Mouse (Mus musculus): ENCODE data around the gene Osbpl7. TPM values are rescaled to one million over a fixed set of nuclear protein-coding genes. Genes with fewer than 3 reads are reported as not detected.

The Osbpl7 gene
- total RNA-seq, 2 experiments from 2014 or later = 14.0 to 15.2 TPM

- Histone ChIP-seq H3K27ac (peak within 1 kb of the TSS; percentile 93), H3K4me3 (peak within 1 kb of the TSS; percentile 88)
- no peak for TF ChIP-seq CTCF (IDR thresholded peaks at IDR 0.05)
- DNase-seq (ENCODE audit: extremely low spot score in 1 of 2, low spot score in 2 of 2) = peak; percentile 82 to 83
- intact Hi-C loops (cut with DNase I) = no loop called here
Observed at GRCm38 (mm10) chr11:97041022-97041899, 9.2 kb upstream of the Osbpl7 start, which contains the start of the genes Lrrc46 and Mrpl10. Lrrc46 (minus strand) TSS chr11:97041407. Mrpl10 (plus strand) TSS chr11:97041560.

- Histone ChIP-seq H3K27ac (no peak overlapping the region), H3K4me3 (no peak overlapping the region)
- DNase-seq (ENCODE audit: extremely low spot score in 1 of 2, low spot score in 2 of 2) = no peak
- intact Hi-C loops (cut with DNase I) = no loop called here
- TF ChIP-seq CTCF (IDR thresholded peaks at IDR 0.05) = no peak
Observed at GRCm38 (mm10) chr11:97044902-97045301, 5.5 kb upstream of the Osbpl7 start.

- DNase-seq (ENCODE audit: extremely low spot score in 1 of 2, low spot score in 2 of 2) = no peak
- peak; percentile 34 for TF ChIP-seq CTCF (IDR thresholded peaks at IDR 0.05)
- Histone ChIP-seq H3K4me3 (no peak overlapping the region), H3K27ac (no peak overlapping the region)
- intact Hi-C loops (cut with DNase I) = no loop called here
Observed at GRCm38 (mm10) chr11:97045861-97046260, 4.6 kb upstream of the Osbpl7 start.

DNA sequence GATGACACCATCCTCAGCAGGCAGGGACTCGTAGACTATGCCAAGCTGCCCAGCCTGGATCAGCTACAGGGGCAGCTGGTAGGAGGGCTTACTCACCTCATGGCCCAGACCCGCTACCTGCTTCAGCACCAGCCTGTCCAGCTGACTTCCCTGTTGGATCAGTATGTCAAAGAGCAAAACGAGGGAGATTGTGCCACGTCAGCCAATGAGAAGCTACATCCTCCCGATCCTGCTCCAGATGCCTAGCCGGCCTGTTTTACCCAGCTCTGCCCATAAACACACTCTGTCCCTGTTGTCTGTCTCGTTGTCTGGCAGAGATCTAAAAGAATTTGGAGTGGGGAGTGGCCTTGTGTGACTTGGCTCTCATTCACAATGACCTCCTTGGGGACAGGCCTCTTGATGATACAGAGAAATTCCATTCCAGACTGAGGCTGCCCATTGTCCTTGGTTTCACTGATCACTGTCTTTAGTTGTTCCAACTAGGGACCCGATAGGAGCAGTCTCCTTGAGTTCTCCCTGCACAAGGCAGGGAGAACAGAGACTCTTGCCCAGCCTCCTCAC is 2.3 kb upstream of the Osbpl7 start:
- Histone ChIP-seq H3K4me3 (no peak overlapping the region), H3K27ac (no peak overlapping the region)
- no peak for TF ChIP-seq CTCF (IDR thresholded peaks at IDR 0.05)
- intact Hi-C loops (cut with DNase I) = no loop called here
- DNase-seq (ENCODE audit: extremely low spot score in 1 of 2, low spot score in 2 of 2) = no peak

DNA sequence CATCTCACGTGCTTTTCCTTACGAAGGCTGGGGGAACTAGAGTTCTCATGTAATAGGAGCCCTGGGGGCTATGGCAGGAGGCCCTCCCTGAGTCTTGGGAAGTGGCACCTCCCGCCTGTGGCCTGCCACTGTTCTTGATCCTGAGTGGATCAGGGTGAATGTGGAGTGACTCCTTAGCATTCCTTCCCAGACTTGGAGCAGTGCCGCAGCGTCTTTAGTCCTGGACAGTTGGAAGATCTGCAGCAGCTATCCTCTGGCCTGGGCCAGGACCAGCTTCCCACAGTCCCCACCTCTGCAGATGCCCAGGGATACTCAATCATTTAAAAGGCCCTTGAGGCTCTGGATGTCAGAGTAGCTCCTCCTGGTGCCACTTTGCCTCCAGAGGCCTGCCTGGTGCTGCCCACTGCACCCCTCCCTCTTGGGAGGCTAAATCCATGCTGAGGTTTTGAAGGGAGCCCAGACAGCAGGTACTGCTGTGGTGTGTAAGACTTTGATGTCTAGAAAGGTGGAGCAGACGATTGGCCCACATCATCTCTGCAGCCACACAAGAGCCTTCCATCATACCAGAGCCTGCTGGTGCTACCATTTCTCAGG is 839 bp upstream of the Osbpl7 start:
- H3K27ac ChIP-seq = no peak overlapping the region
- DNase-seq (ENCODE audit: extremely low spot score in 1 of 2, low spot score in 2 of 2) = no peak
- intact Hi-C loops (cut with DNase I) = no loop called here
- no peak overlapping the region for H3K4me3 ChIP-seq
- no peak for TF ChIP-seq CTCF (IDR thresholded peaks at IDR 0.05)

DNA sequence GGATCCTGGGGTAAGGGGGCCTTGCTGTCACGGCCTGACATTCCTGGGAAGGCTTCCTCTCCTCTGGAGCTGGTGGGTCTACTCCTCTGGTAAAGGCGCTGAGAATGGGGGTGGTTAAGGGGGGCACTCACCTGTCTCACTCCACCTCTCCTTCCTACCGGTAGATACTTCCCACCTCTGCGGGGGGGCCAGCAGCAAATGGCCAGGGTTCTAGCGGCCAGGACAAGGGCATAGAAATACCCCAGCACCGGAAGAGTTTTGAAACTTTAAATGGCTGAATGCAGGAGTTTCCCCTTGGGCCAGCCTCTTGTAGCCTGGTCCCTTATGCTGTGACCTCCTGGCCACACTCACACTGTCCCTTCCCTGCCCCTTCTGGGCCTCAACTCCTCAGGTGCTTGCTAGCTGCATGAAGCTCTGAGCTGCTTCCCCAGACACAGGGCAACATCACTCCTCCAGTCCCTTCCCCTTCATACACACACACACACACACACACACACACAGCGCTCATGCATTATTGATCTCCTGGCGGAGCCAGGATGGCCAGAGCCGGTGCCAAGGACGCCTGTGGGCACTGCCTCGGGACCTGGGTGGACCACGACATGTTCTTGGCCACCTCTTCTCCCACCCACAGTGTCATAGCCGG is 637 bp downstream of the Osbpl7 start:
- Histone ChIP-seq H3K27ac (peak overlapping the region; percentile 58; the same call in 1 of the 2 replicates), H3K4me3 (peak overlapping the region; percentile 68)
- no peak for DNase-seq (ENCODE audit: extremely low spot score in 1 of 2, low spot score in 2 of 2)
- TF ChIP-seq CTCF (IDR thresholded peaks at IDR 0.05) = no peak
- intact Hi-C loops (cut with DNase I) = no loop called here

- no peak for TF ChIP-seq CTCF (IDR thresholded peaks at IDR 0.05)
- DNase-seq (ENCODE audit: extremely low spot score in 1 of 2, low spot score in 2 of 2) = no peak
- Histone ChIP-seq H3K4me3 (no peak overlapping the region), H3K27ac (no peak overlapping the region)
- intact Hi-C loops (cut with DNase I) = no loop called here
Observed at GRCm38 (mm10) chr11:97052219-97052646, 1.8 kb downstream of the Osbpl7 start.

DNA sequence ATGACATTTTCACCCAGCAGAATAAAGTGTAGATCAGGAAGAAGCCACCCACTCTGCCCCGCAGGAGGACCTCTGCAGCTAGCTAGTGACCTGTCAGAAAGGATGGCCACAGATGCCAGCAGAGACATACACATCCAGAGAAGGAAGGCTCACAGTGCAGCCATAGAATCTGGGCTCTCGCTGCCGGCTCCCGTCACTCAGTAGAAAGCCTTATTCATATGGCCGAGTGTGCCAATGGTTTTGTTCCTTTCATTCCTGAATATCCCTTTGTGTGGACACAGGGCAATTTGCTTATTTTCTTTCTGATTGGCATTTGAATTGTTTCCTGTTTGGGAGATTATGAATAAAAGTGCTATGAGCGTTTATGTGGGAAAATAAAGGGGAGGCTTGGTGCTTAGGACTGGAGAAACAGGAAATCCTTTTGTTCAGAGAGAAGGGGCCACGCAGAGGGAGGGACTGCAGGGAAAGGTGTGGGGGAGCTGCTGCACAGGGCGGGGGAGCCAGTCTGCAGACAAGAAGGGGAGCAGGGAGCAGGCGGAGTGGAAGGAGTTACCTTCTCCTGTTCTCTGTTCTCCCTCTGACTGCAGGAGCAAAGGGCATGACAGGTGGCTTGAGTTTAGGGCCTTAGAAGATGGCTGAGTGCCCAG is 13.0 kb downstream of the Osbpl7 start:
- intact Hi-C loops (cut with DNase I) = no loop called here
- Histone ChIP-seq H3K27ac (peak overlapping the region; percentile 17; the same call in 1 of the 2 replicates), H3K4me3 (no peak overlapping the region)
- no peak for TF ChIP-seq CTCF (IDR thresholded peaks at IDR 0.05)
- no peak for DNase-seq (ENCODE audit: extremely low spot score in 1 of 2, low spot score in 2 of 2)

GRCm38 (mm10) chr11:97063921-97064295 is 13.5 kb downstream of the Osbpl7 start:
- peak overlapping the region; percentile 8; the same call in 1 of the 2 replicates for H3K27ac ChIP-seq
- H3K4me3 ChIP-seq = no peak overlapping the region
- intact Hi-C loops (cut with DNase I) = no loop called here
- no peak for DNase-seq (ENCODE audit: extremely low spot score in 1 of 2, low spot score in 2 of 2)
- TF ChIP-seq CTCF (IDR thresholded peaks at IDR 0.05) = peak; percentile 35

GRCm38 (mm10) chr11:97065538-97066295 is 15.3 kb downstream of the Osbpl7 start:
- intact Hi-C loops (cut with DNase I) = no loop called here
- Histone ChIP-seq H3K27ac (no peak overlapping the region), H3K4me3 (no peak overlapping the region)
- DNase-seq (ENCODE audit: extremely low spot score in 1 of 2, low spot score in 2 of 2) = no peak
- no peak for TF ChIP-seq CTCF (IDR thresholded peaks at IDR 0.05)

Data from left cerebral cortex, adult 2 months (tissue).